In genomic region chr1:84952456-84953181, GRCm38 (mm10) we compare ENCODE assay signal across 19 mouse cellular contexts. TPM values are rescaled to one million over a fixed set of nuclear protein-coding genes. Genes with fewer than 3 reads are reported as not detected.
A peak's percentile ranks its signal among the peaks of the same experiment; 100 is the strongest.
DNase-seq lines count a peak whose midpoint lies in the region; ATAC-seq lines count a peak whose summit lies in the region.
"Had no signal": no experiment of that assay in that cellular context is flagged by ENCODE, and none has a peak within 500 bp of the region (broad histone marks: within the 10 kb centered on the region; RNA-seq: fewer than 3 reads in every experiment).

No protein-coding gene starts in this region.

- WGBS in forebrain, embryonic 14.5 days: 85% methylated on average over 10 of the region's 10 CpGs
- WGBS in forebrain, embryonic 12.5 days: 89% methylated on average over 10 of the region's 10 CpGs

- peak; percentile 31 for DNase-seq in forebrain, embryonic 14.5 days (ENCODE audit: low spot score)
- DNase-seq in kidney, adult 8-10 months: peak; percentile 45 to 49
- DNase-seq in kidney, postnatal 4 days: no peak
- peak; percentile 45 for DNase-seq in cerebellum, adult 8-10 months
- DNase-seq in kidney, postnatal 10 days: peak; percentile 21
- DNase-seq in thymus, postnatal 4 days: no peak
- no peak for DNase-seq in right cerebral cortex, postnatal 10 days (ENCODE audit: low spot score in 2 of 2)
- DNase-seq: adrenal gland, postnatal 25 days; gastrocnemius, adult 2 months; heart, postnatal 4 days; lung, postnatal 10 days; thymus, adult 18-20 months had no signal

- H3K4me3 ChIP-seq in forebrain, embryonic 14.5 days (ENCODE audit: low read depth, low read length): no peak overlapping the region
- H3K4me3 ChIP-seq in forebrain, embryonic 12.5 days (replicated peaks): no peak overlapping the region
- H3K4me3 ChIP-seq: embryonic facial prominence, embryonic 12.5 days; gastrocnemius, adult 2 months; left cerebral cortex, adult 2 months; limb, embryonic 12.5 days had no signal

- H3K4me2 ChIP-seq in forebrain, embryonic 14.5 days (ENCODE audit: low read length): no peak overlapping the region
- H3K4me2 ChIP-seq in forebrain, embryonic 12.5 days: no peak overlapping the region
- H3K4me2 ChIP-seq: embryonic facial prominence, embryonic 12.5 days; limb, embryonic 12.5 days had no signal

- H3K4me1 ChIP-seq in forebrain, embryonic 14.5 days (ENCODE audit: control insufficient read depth, insufficient read depth, low read length): no peaks in the 10 kb centered on the region
- no peaks in the 10 kb centered on the region for H3K4me1 ChIP-seq in forebrain, embryonic 12.5 days
- H3K4me1 ChIP-seq: embryonic facial prominence, embryonic 12.5 days; limb, embryonic 12.5 days had no signal

- no peak overlapping the region for H3K27ac ChIP-seq in forebrain, embryonic 14.5 days (ENCODE audit: low read depth, low read length)
- H3K27ac ChIP-seq in forebrain, embryonic 12.5 days: no peak overlapping the region
- H3K27ac ChIP-seq: embryonic facial prominence, embryonic 12.5 days; gastrocnemius, adult 2 months; hindbrain, postnatal 0 days; left cerebral cortex, adult 2 months; limb, embryonic 12.5 days; liver, embryonic 14.5 days had no signal

- ATAC-seq in forebrain, embryonic 14.5 days: no peak
- ATAC-seq in forebrain, embryonic 12.5 days (ENCODE audit: low FRiP score): no peak
- ATAC-seq: activated CD4-positive, CD25-positive, alpha-beta regulatory T cell, adult 4 months; hindbrain, postnatal 0 days had no signal

- H3K27me3 ChIP-seq in forebrain, embryonic 14.5 days (replicated peaks; ENCODE audit: control insufficient read depth, insufficient read depth, low read length): no peaks in the 10 kb centered on the region
- H3K27me3 ChIP-seq in forebrain, embryonic 12.5 days: no peaks in the 10 kb centered on the region
- H3K27me3 ChIP-seq: embryonic facial prominence, embryonic 12.5 days; limb, embryonic 12.5 days had no signal

- H3K9me3 ChIP-seq in forebrain, embryonic 14.5 days (replicated peaks; ENCODE audit: control insufficient read depth, low read length): no peaks in the 10 kb centered on the region
- 0 out of 2 replicates have a peak, but pooled peaks cover 6% of the 10 kb centered on the region for H3K9me3 ChIP-seq in forebrain, embryonic 12.5 days

- no peaks in the 10 kb centered on the region for H3K36me3 ChIP-seq in forebrain, embryonic 14.5 days (ENCODE audit: control insufficient read depth, insufficient read depth, low read length)
- no peaks in the 10 kb centered on the region for H3K36me3 ChIP-seq in forebrain, embryonic 12.5 days (replicated peaks)
- H3K36me3 ChIP-seq: embryonic facial prominence, embryonic 12.5 days; limb, embryonic 12.5 days had no signal

- H3K9ac ChIP-seq in forebrain, embryonic 14.5 days (ENCODE audit: low read length): no peak overlapping the region
- no peak overlapping the region for H3K9ac ChIP-seq in forebrain, embryonic 12.5 days
- H3K9ac ChIP-seq: embryonic facial prominence, embryonic 12.5 days; limb, embryonic 12.5 days; liver, embryonic 14.5 days had no signal

RNA-seq across cellular contexts. Expression of gene Slc16a14, which starts 17.7 kb away (rescaled TPM):
- 9.1 and 9.9 TPM in 2 replicates for polyA plus RNA-seq in forebrain, embryonic 14.5 days (2014; fragmentation: Nextera tagmentation; extraction: Ambion mirVana)
- polyA plus RNA-seq in forebrain, embryonic 12.5 days (2016; fragmentation: Nextera tagmentation; extraction: Ambion mirVana): 11.4 and 11.5 TPM in 2 replicates
- polyA plus RNA-seq: activated CD4-positive, CD25-positive, alpha-beta regulatory T cell, adult 4 months; liver, embryonic 14.5 days had no signal

Comparison
In these comparisons a context has a peak if more than half of its experiments do, and no peak if none do; other contexts are left out.
1. DNase-seq: peak in forebrain, embryonic 14.5 days (single experiment), kidney, adult 8-10 months (2 of 2), cerebellum, adult 8-10 months (single experiment) and kidney, postnatal 10 days (single experiment); none in kidney, postnatal 4 days (0 of 2), thymus, postnatal 4 days (single experiment) and right cerebral cortex, postnatal 10 days (0 of 2).